Mouse (Mus musculus): ENCODE data around the gene Fbxo2.
A peak's percentile ranks its signal among the peaks of the same experiment; 100 is the strongest.
"Not testable (repeated sequence)": the region's sequence is repeated elsewhere in the genome, so short reads cannot be mapped to it uniquely, and the experiment has no call there.

The Fbxo2 gene

DNA sequence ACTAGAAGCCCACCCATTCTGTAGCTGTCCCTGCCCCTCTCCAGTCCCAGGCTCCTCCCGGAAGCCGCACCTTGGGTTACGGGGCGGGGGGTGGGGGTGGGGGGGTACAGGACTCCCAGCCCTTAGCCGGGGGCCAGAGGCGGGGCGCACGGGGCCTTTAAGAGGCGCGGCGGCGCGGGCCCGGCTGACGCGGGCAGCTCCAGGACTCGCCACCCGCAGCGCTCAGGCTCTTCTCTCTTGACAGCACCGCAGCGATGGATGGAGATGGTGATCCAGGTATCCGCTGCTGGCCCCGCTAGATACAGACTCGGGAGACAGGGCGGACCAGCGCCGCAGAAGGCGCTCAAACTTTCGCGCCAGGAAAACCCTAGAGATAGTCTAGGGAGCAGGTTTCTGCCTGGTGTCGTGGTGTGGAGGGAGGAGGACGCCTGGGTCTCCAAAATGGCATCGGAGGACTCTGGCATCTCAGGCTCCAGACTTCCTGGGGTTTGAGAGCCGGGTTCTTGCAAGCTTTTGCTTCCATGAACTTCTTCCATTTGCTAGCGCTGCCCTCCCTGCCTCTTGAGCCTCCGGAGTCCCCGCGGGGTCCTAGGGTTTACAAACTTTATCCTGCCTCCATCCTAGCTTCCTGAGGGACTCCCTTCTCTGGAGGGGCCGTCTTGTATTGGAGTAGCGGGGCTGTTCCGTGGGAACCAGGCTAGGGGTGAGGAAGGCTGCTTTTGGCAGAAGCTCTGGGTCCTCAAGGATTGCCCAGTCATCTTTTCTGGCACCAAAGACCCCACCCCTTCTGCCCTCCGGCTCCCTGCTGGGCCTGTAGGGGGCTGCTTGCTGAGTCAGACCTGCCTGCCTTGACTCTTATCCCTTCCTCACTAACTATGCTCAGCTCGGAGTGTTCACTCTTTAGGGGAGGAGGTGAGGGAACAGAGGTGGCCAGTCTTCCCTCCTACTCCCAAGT is at the start of gene Fbxo2, which contains the start of gene Fbxo44:
Gene Fbxo2, plus strand, starts transcription at position 186 of the 955 bp plus-strand sequence.
Gene Fbxo44, minus strand, starts transcription at position 47 of the 955 bp plus-strand sequence.
- no peak for DNase-seq

DNA sequence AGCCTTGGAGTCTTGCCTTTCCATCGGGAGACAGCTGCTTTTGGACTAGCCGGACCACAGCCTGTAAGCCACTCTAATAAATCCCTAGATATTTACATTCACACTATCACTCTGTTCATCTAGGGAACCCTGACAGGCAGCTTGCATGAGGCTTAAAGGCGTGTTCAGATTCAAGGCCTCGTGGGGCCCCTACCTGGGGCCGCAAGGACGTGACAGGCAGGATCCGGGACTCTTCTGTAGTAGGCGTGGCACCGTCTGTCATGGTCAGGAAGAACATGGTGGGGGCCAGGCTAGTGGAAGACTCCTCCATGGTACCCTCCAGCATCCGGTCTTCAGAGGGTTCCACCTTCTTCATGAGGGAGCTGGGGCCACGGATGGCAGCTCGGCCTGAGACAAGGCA is 47.9 kb upstream of the Fbxo2 start:
- DNase-seq = no peak

DNA sequence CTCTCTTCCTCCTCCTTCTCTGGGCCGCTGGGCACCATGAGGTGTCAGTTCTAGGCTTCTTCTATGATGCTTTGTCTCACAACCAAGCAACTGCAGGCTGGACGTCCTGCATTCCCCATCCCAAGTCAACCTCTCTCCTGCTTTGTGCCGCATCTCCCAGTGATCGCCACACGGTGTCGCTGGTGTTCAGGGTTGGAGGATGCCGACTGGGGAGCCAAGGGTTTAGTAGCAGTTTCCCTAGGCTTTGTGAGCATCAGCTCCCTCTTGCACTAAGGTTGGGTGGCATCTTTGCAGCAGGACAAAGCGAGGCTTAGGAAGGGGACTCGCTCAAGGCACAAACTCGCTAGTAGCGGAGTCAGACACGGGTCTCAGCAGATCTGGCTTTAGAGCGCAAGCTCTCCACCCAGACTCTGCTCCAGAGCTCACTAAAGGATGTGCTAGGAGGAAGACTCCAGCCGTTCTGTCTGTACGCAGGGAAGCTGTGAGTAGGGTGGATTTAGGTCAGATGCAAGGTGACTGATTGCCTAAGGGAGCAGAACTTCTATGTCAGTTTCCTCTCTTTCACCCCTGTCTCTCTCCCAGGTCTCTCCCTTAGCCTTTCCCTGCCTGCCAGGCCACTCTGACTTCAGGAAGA is 45.5 kb upstream of the Fbxo2 start:
- DNase-seq = peak; percentile 83

DNA sequence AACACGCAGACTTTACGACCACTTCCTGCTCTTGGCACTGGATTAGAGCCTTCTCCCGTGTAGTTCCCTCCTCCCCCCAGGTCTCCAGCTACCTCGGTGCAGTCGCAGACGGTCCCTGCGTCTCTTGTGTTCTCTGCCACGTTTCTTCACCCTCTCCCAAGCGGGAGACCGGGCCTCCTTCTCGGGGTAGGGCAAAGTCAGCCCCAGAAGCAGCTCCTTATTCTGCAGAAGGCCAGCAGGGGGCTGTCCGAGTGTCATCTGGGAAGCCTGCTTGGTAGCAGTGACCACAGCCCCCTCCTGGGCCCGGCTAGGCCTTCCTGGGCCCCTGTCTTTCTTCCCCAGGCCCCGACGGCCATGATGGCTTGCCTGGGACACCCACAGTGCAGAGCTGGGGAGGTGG is 45.0 kb upstream of the Fbxo2 start:
- DNase-seq = peak; percentile 60

DNA sequence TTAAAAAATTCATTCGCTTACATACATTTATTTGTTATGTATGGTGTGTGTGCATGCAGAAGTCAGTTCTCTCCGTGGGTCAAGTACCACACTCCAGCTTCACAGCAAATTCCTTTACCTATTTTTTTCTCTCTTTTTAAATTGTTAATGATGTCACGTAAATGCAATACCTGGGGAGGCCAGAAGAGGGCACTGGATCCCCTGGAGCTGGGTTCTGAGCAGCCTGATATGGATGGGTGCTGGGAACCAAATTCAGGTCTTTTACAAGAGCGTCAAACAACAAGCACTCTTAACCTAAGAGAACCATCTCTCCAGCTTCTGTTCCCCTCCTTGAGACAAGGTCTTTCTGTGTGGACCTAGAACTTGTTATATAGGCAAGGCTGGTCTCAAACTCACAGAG is 43.8 kb upstream of the Fbxo2 start:
- DNase-seq = no peak

DNA sequence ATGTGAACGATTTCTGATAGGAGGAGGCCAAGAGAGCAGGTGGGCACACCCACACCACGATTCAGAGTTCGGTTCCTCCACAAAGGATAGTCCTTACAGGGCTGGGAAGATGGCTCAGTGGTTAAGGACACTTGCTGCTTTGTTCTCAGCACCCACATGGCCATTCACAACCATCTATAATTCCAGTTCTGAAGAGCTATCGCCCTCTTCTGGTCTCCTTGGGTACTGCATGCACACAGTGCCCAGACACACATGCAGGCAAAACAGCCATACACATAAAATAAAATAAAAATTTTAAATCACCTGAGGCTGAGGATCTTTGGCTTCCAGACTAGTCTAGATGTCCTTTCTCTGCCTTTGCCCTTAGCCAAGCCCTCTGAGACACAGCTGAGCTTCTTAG is 43.0 kb upstream of the Fbxo2 start:
- no peak for DNase-seq

DNA sequence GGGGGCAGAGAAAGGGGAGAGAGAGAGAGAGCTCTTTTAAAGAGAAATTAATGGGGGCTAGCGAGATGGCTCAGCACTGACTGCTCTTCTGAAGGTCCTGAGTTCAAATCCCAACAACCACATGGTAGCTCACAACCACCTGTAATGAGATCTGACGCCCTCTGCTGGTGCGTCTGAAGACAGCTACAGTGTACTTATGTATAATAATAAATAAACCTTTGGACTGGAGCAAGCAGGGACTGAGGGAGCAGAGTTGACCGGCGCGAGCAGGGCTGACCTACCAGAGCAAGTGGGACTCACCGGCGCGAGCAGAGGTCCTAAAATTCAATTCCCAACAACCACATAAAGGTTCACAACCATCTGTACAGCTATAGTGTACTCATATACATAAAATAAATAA is 40.8 kb upstream of the Fbxo2 start:
- DNase-seq = not testable (repeated sequence)

DNA sequence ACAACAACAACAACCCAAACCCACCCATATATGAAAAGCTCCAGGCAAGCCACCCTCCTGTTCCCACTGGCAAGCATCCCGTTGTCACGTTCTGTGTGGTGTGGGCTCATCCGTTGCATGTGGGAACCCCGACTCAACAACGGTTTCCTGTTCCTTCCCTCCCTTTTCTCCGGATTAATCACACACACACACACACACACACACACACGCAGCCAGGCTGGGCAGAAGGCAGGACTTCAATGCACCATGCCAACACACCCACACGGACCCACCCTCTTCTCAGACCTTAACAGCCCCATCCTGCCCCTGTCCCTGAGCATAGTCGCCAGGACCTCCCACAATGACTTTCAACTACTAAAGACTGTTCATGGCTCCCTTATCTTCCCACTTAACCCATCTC is 39.9 kb upstream of the Fbxo2 start:
- no peak for DNase-seq

DNA sequence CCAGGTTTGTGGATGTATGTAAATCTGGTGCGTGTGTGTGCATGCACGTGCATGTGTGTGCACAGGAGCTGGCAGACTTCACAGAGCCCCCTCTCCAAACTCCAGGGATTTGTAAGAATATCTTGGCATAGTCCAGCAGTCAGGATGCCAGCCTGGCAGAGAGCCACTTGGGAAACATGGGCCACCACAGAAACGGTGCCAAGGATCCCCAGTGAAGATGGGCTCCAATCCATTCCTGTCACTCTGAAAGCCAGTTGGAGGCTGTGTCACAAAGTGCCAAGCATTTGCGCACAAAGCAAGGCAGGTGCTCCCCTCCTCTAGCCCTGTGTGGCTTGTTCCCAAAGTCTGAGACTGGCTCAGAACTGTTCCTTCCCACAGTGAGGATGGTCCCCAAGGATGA is 39.1 kb upstream of the Fbxo2 start:
- DNase-seq = no peak

DNA sequence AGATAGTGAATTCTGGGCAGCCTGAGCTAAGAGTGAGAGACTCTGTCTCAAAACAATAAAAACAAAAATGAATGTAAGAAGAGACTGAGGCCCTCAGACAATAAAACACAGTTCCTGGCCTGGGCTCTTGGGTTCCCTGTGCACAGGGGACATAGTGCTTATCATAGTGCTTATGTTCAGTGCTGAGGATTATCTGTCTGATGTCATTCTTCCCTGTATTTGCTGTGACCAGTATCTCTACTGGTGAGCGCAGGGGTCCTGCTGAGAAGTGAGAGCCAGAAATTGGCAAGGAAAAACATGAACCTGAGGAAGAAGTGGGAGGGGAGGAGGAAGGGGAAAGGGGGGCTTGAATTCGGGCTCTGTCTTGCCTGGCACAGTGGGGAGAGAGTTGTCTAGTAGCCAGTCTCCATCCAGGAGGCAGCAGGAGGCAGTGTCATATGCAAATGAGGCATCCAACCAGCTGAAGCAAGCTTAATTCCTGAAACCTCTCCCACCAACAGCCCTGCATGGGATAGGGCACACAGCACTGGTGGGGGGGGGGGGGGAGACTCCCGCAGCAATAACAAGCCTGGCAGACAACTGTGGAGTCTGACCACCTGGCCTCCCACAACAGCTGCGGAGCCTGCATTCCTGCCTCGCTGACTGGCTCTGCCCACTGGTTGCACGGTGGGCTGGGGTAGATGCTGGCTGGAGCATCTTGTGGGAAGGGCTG is 38.3 kb upstream of the Fbxo2 start:
- DNase-seq = no peak

DNA sequence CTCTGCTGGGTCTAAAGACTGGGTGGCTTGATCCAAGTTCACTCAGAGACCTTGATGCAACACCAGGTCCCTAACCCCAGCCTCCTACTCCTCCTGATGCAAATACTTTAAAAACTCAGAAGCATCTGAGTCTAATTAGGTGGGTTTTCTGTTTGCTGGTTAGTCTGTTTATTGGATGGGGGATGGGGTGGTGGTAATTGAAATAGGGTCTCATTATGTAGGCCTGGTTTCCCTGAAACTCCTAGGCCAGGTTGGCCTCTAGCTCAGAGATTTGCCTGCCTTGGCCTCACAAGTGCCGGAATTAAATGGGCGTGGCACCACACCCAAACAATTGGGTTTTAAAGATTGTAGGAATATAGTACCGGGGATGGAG is 37.7 kb upstream of the Fbxo2 start:
- DNase-seq = no peak

DNA sequence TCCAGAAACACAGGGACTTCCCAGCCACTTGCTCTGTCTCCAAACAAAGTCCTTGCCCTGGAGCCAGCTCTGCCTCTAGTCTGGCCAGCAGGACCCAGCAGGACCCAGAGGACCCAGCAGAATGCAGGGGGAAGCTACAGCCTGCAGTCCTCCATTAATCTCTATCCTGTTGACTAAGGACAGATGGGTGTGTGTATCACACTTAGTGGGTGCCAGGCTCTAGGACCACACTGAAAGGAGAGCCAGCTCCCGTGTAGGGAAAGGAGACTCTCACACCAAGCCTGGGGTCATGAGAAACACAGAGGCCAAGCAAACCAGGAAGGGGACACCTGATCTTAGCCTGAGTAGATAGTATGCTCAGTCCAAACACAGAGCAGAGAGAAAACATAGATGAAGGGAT is 32.2 kb upstream of the Fbxo2 start:
- no peak for DNase-seq

DNA sequence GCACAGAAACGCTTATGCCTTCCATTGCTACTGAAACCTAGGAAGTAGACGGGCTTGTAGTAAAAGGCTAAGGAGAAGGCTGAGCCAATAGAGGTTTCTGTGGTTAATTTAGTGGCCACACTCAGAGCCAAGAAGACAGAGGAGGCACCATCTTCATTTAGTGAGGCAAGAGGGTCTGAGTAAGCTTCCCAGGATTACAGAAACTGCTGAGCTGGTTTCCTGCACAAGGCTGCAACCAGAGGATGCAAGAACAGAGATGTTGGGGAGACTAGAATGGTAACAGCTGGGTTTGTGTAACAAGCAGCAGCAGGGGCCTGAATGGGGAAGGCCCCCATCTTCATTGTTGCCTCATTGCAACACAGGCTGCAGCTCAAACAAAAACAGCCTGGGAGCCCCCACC is 31.7 kb upstream of the Fbxo2 start:
- no peak for DNase-seq

DNA sequence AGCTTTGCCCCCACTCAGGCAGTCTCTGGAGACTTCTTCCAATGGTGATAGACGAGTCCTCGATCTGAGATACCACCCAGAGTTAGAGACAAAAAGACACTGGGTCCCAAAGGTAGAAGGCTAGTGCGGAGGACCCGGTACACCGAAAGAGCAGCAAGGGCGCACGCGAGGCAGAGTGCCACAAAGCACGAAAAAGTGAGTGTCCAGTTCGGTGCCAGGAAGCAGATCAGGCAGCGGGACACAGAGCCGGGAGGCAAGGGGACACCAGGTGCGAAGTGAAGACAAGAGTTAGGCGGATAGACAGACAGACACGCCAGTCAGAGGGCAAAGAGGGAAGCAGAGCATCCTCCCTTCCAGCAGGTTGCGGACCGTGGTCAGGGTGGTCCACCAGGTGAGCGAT is 30.3 kb upstream of the Fbxo2 start, which contains the start of gene Mad2l2:
Gene Mad2l2, plus strand, starts transcription at position 252 of the 400 bp plus-strand sequence.
- no peak for DNase-seq

DNA sequence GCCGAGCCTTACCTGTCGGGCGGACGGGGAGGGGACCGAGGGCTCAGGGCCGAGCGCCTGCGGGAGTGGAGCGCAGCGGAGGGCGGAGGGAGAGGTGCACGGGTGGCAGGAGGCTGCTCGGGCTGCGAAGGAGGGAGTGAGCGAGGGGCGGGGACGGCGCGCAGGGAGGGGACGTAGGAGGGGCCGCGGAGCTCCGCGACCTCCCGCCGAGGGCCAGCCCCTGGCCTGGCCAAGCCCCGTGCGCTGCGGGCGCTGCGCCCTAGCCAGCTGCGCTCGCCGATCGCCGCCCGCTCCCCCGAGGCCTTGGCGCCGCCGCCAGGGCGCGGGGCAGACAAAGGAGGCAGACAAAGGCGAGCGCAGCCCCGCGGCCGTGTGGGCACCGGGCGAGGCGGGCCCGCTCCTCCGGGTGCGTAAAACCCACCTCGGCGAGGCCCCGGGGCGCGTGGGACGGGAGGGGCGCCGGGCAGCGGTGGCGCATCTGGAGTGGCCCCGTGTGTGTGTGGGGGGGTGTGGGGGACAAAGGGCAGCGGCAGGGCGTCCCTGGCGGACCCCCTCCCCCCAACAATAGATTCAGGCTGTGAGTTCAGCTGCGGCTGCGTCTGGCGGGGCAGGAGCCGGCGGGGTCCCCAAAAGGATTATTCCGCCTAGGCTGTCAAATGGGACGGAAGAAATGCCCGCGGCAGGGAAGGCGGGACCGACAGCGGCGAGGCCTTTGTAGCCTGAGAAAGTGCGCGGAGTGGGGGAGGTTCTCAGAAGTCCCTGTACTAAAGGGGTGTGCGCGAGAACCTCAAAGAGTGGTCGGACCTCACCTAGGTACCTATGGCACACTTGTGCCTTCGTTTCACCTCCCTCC is 29.6 kb upstream of the Fbxo2 start, which contains the start of gene Draxin:
Gene Draxin, minus strand, starts transcription at position 138 of the 853 bp plus-strand sequence.
- peak; percentile 70 for DNase-seq

DNA sequence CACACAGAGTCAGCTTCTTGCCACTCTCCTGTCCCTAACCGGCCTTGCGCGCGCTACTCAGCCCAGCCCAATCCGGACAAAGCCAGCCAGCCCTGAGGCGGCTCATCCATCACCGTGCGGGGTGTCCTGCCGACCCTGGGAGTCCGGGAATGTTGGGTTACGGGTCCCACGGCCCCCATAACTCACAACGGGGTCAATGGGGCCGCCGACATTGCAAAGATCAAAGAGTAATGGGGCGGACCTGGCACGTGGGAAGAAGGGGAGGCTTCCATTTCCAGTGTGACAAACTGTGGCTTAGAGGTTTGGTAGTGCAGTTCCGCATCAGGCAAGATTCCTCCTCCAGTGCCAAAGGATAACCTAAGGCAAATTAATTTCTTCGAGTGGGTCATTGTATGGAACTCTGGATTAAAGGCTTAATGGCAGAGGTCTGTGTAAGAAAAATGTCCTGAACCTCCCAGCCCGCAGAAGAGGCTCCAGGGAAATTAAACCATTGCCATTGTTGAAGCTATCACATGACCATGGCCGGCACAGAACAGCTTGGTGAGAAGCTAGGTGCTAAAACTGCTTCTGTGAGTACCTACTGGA is 28.8 kb upstream of the Fbxo2 start:
- DNase-seq = no peak

DNA sequence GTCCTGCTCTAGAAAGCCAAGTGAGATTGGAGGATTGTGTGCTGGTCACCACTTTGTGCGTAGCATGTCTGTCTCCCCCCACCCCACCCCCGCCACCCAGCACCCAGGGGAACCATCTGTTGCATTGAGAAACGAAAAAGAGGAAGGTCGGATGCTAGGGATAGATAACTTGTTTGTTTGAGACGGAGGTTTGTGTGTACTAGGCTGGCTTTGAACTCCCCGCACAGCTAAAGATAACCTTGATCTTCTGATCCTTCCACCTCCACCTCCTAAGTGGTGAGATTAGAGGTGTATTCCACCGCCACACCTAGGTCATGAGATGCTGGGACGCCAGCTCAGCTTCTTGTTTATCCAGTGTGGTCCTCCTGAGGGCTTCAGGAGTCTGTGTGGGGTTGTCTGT is 25.4 kb upstream of the Fbxo2 start:
- DNase-seq = no peak

DNA sequence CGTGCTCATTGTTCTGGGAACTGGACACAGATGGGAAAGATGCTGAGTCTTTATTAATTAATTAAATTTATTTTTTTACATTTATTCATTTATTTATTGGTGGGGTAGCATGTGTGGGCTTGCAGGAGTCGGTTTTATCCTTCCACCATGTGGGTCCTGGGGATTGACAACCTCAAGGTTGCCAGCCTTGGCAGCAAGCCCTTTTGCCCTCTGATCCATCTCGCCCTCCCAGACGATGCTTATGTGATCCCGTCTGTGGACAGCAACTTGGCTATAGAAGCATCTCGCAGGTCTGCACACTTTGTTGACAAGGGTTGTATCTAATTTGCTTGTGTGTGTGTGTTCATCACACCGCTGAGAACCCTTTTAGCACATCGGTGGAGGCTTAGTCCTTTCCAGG is 22.9 kb upstream of the Fbxo2 start:
- no peak for DNase-seq

DNA sequence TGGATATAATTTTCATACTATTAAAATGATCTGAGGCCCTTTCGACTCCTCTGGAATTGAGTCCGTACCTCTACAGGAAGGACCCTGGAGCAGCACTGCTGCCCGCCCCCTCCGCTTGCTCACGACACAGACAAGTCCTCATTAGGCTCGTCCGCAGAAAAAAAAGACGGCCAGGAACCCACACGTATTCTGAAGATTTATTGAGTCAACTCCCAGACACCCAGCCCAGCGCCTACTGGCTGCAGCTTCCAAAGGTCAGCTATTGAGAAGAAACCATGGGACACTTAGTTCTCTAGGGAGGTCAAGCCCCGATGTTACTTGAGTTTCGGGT is 20.7 kb upstream of the Fbxo2 start:
- no peak for DNase-seq

DNA sequence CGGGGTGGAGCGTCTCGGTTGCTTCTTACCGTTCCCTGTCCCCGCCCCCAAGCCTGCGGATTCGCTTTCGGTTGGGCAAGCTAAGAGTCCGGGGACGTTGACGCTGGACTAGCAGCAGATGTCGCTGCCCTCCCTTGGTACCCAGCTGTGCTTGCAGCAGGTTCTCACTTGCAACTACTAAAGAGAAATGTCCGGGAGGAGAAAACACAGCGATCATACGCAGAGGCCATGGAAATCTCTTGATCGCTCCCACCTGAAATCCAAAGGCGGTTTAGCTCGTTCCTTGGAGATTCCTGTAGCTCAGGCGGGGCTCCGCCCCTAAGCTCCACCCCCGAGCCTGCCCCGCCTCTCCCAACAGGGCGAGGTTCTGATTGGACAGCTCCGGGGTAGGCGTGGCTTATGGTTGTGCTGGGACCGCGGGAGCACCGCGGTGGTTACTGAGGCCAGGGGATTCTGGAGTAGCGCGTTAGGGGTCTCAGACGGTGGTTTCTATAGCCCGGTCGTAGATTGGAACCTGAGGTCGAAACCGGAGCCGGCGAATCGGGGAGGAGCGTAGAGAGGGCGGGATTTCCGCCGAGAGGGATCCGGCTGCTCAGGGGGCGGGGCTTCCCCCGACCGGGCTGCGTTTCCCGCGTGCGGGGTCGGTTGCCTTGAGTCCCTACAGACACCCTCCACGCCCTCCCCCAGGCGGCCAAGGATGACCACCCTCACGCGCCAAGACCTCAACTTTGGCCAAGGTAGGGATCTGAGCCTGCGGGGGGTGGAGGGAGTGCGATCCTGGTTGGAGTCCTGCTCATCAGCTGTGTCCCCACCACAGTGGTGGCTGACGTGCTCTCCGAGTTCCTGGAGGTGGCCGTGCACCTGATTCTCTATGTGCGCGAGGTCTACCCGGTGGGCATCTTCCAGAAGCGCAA is 20.1 kb upstream of the Fbxo2 start:
- DNase-seq = peak; percentile 94

DNA sequence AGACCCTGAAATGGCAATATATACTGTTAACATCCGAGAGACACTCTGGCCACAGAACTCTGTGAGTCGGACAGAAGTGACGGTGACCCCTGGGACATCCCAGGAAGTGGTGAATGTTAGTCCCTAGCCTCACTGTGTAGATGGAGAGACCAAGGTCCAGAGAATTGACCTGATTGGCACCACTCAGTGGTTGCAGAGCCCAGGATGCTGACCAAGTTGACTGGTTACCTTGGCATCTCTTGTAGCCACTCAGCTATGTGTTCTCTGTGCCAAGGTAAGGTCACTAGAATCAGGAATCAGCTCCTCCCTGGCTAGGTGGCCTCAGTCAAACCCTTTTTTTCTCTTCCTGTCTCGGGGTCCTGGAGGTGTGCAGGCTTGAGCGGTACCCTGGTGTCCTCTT is 16.7 kb upstream of the Fbxo2 start:
- no peak for DNase-seq
